Mouse (Mus musculus) liver, postnatal 0 days (tissue): ENCODE results near the gene Nf1.

ENCODE experiments used
- CTCF ChIP-seq: sonication (generic); IDR thresholded peaks from 2 replicates; pipeline ENCODE4 v1.5.1; 2016; ENCODE audit warnings: antibody characterized with exemption, low read depth
- EP300 ChIP-seq: IDR thresholded peaks from 2 replicates; pipeline ENCODE4 v1.6.1; 2016; ENCODE audit warnings: antibody characterized with exemption, low read depth, mild to moderate bottlenecking

- TF ChIP-seq CTCF, result no peak
- no peak for TF ChIP-seq EP300
Observed at GRCm38 (mm10) chr11:79403625-79404319, 64.3 kb downstream of the Nf1 start.
